Mouse (Mus musculus) cerebellum, postnatal 36 days (tissue): ENCODE measurements around the gene Alg3.

ENCODE experiments used
- DNase-seq, 2 experiments: peaks; one replicate each; pipeline ENCODE4 v3.0.0; 2021 to 2022; ENCODE audit warnings: mixed read lengths in 2 of 2

The Alg3 gene

DNA sequence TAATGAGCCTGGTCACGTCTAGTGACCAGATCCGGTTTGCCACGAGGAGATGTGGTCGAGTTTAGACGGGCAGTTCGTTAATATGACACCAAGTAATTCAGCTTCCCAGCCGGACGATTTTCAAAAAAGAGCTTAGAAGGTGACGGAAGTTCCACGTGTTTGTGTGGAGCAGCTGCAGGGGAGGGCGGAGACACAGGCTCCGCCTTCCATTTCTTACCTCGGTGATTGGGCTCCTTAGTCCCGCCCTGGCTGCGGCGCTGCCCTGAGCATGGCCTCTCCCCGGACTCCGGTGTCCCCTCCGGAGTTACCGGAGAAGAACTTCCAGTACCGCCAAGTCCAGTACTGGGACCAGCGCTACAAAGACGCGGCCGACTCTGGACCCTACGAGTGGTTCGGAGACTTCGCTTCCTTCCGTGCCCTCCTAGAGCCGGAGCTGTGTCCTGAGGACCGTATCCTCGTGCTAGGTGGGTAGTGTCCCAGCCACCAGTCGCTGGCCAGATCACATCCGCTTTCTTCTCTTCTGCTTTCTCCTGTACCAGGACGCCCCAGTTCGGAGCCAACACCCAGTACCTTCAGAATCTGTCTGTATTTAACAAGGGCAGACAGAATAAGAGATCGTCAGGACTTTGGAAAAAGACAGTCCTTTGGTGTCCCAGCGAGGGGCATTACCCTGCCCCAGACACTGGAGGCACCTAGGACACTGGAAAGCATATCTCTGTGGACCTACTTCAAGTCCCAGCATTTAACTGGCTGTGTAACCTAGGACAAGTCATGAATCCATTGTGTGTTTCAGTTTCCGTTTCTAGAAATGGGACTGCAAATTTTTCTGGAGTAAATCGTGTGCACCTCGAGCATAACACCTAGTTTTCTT is at the start of gene Alg3, which contains the start of the genes Eef1akmt4 and Gm49333:
Gene Alg3 (minus strand): TSS at position 379 of the 871 bp plus-strand sequence.
Gene Eef1akmt4 (plus strand): TSS at position 237 of the 871 bp plus-strand sequence.
Gene Gm49333 (plus strand): TSS at position 254 of the 871 bp plus-strand sequence.
- peak; percentile 72 to 78 for DNase-seq

DNA sequence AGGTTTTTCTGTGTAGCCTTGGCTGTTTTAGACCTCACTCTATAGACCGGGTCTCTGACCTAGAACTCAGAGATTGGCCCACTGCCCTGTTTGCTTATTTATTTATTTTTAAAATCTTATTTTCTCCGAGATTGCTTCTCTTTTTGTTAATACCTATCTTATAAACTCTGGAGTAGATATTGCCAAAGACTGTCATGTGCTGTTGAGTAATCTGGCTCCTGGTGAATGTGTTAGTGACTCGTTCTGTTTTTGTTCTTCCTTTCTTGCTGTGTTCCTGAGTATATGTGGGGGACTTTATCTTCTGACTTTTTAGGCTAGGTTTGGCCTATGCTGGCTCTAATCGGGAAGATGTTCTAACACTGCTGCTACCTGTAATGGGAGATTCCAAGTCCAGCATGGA is 46.1 kb upstream of the Alg3 start:
- DNase-seq = no peak

DNA sequence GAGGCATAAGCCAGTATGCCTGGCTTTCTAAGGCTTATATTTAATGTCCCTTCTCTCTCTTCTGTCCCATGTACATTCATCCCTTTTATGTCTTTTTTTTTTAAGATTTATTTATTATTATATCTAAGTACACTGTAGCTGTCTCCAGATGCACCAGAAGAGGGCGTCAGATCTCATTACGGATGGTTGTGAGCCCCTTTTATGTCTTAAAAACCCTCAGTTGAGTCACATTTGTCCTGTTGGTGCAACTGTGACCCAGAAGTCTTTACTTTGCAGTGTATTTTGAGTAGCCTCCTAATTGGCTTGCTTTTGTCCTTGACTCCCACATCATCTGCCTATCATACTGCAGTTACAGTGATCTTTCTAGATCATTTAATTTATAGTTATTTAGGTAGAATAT is 41.8 kb upstream of the Alg3 start:
- no peak for DNase-seq

DNA sequence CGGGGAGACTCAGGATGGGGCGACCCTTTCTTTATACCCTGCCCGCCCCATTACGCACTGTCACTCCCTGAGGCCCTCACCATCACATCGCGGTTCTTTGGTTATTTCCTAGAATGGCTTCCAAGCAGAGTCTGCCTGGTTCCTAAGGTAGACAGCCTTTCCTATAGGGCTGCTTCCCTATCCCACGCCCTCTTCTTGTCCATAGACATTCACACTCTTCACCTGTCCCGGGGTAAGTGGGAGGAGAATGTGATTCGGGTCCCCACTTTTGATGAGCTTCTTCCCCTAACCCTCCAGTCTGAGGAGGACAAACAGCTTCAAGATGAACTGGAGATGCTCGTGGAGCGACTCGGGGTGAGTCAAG is 40.4 kb upstream of the Alg3 start:
- DNase-seq = no peak

DNA sequence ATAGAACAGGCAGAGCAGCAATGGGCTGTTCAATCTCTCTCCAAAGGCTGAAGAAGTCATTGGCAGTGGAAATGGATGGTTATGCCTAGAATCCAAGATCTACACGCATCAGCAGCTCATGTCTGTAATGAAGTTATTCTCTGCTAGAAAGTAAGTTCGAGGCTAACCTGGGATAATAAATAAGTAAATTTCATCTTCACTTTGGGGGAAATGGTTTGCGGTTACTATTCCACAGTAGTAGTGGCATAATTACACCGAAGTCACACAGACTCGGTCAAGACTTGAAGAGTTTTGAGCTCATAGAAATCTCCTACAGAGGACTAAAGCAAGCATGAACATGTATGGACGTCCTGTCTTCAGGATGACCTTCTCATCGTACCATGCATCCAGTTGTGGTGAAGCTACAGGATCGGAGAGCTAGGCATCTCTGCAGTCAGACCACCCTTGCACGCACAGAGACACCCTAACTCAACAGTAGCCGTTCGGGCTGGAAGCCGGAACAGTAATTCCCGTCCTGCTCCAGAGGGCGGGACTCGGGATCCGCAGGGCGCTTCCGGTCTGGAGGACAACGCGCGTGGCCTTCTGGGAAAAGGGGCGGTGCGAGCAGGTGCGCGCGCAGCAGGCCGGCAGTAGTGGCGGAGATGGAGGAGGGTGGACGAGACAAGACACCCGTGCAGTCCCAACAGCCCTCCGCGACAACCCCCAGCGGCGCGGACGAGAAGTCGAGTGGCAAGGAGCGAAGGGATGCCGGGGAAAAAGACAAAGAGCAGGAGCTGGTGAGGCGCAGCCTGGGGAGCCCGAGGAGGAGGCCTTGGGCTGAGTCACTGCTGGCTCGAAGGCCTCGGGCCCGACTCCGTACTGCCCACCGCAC is 39.8 kb upstream of the Alg3 start, which contains the start of gene Psmd2:
Gene Psmd2 (plus strand): TSS at position 577 of the 871 bp plus-strand sequence.
- peak; percentile 98 for DNase-seq

DNA sequence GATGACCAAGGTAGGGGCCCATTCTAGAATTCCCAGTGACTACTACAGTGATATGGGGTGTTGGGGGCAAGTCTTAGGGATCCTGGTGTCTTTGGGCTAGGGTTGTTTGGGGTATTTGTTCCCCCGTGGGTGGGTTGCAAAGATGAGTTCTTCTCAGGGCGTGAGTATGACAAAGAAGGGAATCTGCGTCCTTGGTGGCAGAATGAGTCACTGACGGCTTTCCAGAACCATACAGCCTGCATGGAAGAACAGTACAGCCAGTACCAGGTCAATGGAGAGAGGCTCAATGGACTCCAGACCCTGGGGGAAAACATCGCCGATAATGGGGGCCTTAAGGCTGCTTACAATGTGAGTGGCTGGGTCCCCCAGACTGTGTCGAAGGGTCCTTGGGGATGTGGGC is 32.4 kb upstream of the Alg3 start:
- no peak for DNase-seq

DNA sequence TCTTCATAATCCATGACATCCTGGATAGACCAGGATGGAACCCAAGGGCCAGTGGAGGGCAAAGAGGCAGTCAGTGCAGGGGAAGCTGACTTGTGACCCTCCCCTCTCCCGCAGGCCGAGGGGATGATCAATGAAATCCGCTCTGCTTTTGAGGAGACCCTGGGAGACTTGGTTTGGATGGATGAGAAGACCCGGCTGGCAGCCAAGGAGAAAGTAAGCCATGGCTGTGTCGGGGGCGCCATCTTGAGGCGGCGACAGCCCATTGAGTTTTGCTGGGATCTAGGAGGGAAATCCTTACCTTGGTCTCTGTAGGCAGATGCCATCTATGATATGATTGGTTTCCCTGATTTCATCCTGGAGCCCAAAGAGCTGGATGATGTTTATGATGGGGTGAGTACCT is 30.6 kb upstream of the Alg3 start:
- peak; percentile 80 to 83 for DNase-seq

DNA sequence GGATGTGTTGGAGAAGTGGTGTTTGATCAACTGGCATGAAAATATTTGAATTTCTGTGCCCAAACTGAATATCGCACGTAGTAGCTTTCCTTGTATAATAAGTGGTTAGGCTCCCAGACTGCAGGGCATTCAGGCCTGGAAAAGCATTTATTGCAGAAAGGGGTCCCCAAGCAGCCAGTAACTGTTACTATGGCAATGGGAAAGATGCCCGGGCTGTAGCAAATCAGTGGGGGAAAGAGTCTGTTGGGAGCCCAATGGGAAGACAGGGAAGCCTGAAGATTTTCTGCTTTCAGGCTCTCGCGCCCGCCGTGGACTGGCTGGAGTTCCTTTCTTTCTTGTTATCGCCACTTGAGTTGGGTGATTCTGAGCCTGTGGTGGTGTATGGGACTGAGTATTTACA is 26.8 kb upstream of the Alg3 start:
- DNase-seq = no peak

DNA sequence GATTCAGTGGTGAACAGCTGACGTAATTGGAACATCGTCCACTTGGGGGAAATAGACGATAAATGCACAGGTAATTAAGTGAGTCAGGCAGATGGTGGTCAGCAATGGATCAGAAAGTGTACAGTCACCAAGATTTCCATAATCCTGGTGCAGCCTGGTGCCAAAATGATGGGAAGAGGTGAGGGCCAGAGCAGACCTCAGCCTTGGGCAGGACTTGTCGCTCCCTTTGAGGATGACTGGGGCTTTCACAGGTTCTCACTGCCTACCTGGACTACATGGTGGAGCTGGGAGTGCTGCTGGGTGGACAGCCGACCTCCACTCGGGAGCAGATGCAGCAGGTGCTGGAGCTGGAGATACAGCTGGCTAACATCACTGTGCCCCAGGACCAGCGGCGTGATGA is 25.9 kb upstream of the Alg3 start:
- no peak for DNase-seq

DNA sequence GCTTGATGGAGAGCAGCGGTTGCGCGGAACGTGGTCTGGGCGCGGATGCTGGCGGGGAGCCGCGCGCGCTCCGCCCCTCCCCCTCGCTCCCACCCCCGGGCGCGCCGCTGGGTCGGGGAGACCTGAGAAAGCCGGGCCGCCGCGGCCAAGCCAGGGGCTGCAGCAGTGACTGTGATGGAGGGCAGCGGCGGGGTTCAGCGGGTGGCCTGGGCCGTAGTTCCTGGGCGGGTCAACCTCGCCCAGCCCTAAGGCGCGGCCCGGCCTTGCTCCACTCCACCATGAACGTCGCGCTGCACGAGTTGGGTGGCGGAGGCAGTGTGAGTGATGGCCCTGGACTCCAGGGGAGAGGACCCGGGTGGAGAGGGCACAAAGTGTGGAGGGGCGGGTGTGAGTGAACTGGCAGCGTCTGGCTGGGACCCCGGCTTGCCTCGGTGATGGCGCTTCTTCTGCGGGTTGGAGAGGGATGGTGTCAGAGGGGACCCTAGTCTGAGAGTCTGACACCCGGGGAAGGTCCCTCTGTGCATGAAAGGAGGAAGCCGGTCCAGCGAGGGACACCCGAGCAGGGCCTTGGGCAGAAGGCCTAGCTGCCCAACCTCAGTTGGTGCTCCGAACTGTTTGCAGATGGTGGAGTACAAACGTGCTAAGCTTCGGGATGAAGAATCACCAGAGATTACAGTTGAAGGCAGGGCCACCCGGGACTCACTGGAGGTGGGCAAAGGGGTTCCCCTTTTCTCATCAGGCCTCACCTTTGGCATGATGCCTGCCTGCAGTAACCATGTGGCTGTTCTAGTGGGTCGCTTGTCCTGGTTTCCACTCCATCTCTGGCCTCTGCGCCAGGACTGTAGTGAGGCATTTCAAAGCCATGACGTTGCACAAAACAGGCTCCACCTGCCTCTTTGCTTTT is 18.4 kb upstream of the Alg3 start, which contains the start of gene Ece2:
Gene Ece2 (plus strand): TSS at position 98 of the 904 bp plus-strand sequence.
- DNase-seq = peak; percentile 65

DNA sequence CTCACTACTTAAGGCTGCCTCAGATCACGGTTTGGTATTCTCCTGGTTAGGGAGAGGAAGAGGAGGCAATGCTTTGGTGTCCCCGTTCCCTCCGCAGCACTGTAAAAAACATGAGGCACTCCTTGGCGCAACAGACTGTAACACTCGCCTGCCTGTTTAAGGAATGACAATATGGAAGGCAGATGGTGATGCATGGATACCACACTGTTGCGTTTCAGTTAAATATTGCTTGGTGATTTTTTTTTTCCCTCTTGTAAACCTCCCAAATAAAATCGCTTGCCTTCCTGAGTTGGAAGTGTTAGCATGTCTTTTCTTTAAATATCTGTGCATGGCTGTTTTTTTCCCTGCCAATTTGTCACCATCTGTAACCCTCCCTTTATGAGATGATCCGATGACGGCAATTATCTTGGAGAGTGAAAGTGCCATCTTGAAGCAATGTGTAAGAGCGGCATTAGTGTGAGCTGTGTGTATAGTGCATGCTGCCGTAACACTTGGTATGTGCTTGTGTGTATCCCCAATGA is 17.4 kb upstream of the Alg3 start:
- DNase-seq = no peak

DNA sequence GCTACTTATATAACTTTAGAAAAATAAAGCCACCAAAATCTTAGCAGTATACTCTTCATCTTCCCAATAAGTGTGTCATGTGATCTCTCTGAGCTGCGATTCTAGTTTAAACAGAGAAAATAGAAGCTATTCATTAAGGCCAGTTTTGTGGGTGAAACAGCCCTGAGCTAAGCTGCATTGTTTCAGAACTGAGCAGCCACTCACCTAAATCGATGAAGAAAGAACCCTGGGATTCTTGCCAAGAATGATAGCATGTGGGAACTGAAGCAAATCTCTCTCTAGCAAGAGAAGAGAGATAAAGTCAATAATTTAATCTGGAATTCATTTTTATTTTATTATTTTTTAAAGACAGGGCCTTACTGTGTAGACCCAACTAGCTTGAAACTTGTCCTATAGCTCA is 11.7 kb upstream of the Alg3 start:
- DNase-seq = no peak

DNA sequence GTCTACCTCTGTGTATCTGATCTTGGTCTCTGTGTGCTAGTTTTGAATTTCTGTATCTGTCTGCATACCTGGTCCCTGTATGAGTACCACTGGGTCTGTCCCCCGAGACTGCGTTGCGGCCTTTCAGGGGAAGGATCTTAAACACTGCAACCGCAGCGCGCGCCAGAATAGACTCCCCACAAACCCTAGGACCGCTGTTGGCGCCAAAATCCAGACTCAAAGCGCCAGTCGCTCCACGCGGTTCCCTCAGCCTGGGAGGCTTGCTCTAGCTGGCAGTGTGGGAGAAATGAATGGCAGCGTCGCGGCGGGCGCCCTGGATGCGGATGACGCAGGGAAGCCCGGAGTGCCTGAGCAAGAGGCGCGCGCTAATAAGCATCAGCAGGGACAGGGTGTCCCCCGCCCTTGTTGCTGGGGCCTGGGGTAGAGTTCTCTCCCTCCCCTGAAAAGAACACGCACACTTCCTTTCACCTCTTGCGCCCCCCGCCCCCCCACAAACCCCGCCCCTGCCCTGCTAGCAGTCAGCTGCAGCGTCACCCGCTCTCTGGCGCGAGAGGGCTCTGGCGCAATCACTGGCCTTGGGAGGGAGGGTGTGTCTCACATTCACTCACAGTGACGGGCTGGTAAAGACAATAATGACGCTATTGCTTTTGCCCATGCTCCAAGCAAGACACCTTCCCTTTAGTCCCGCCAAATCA is 10.6 kb upstream of the Alg3 start:
- DNase-seq = peak; percentile 66 to 74

DNA sequence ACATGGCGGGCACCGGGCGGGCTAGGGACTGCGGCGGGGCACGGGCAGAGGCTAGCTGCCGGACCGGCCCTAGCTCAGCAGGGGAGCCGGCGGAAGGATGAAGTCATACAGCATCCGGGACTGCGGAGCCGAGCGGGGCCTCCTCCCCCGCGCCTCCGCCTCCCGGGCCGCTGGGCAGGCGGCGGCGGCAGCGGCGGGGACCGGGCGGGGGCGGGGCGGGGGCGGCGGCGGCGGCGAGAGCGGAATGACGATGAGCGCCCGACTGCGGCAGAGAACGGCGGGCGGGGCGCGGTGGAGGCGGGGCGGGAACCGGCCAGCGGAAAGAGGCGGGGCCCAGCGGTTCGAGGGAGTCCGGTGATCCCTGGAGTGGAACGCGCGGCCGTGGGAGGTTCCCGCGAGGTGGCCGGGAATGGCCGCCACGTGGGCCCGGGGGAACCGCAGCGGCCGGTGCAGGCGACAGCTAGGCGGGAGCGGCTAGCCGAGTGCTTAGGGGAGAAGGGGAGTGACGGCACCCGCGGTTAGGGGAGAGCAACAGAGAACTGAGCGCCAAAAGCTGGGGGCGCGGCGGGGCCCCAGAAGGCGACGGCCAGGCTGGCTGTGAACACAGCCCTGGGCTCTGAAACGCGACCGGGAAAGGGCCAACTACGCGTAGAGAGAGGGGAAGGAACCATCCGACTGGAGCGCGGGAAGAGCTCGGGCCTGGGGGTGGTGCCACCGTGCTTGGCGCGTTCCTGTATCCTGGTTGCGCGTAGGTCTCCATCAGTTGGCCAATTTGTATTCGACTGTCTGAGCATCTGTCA is 9.9 kb upstream of the Alg3 start, which contains the start of gene Camk2n2:
Gene Camk2n2 (minus strand): TSS at position 97 of the 800 bp plus-strand sequence.
- DNase-seq = peak; percentile 80 to 84

DNA sequence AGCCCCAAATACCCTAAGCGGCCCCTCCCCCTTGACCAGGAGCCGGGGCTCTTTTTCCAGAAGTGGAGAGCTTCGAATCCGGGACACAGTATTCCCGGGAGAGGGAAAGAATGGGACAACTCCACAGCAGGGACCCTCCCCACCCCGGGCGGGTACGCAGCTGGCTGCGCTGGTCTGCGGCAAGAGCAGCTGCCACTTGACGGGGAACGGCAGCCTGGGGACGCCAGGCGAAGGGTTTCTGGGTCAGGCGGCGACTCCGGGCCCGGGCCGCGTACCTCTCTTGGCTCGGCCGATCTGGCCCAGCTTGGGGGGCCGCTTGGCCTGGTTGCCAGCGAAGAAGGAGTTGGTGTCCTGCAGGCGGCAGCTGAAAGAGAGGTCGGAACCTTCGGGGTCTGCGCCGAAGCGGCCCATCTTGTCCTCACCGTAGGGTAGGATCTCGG is 9.2 kb upstream of the Alg3 start:
- DNase-seq = no peak

DNA sequence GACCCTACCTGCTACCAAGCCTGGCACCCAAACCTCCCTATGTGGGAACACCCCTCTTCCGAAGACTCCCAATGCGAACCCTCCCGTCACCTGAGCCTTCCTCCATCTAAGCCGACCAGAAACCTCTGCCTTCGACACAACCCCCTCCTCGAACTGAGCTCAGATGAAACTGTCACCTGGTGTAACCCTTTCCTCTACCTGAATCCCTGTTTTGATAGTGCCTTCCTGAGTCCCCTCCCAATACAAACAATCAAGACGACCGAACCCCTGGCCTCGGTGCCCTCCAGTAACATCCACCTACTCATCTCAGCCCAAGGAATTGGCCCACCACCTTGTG is 8.8 kb upstream of the Alg3 start:
- peak in 1 of 2 experiments; percentile 16 for DNase-seq

DNA sequence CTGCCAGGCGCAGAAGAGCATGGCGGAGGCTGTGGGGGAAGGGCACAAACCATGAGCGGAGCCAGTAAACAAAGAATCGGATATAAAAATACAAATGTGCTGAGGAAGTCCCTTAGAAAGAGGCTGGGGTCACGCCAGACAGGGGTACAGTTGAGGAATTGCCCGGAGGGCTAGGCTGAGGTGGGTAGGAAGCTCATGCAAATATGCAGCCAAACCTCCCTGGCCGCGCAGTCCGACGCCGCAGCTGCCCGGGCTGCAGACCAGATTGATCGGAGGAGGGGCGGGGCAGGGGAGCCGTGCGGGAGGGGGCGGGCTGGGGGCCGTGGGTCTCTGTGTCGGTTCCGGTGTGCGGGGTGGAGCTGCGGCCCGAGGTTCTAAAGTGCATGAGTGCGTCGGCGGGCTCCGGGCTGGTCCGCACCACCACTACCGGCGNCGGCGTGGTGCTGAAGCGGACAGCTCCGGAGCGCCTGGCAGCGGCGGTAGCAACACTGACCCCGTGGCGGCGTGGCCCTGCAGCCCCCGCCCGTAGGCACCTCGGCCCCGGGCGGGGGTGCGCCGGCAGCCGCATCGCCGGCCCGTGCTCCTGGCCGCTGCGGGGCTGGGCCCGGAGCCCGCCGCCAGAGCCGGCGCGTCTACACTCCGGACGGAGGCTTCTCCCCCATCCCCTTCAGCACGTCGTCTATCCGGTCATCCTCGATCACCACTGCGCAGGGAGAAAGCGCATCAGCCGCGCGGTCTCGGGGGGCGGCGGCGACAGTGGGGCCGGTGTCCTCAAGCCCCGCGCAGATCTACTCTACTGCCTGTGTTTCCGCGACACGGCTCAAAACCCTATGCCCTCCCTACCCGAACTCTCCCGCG is 8.2 kb upstream of the Alg3 start:
- peak; percentile 17 to 20 for DNase-seq

DNA sequence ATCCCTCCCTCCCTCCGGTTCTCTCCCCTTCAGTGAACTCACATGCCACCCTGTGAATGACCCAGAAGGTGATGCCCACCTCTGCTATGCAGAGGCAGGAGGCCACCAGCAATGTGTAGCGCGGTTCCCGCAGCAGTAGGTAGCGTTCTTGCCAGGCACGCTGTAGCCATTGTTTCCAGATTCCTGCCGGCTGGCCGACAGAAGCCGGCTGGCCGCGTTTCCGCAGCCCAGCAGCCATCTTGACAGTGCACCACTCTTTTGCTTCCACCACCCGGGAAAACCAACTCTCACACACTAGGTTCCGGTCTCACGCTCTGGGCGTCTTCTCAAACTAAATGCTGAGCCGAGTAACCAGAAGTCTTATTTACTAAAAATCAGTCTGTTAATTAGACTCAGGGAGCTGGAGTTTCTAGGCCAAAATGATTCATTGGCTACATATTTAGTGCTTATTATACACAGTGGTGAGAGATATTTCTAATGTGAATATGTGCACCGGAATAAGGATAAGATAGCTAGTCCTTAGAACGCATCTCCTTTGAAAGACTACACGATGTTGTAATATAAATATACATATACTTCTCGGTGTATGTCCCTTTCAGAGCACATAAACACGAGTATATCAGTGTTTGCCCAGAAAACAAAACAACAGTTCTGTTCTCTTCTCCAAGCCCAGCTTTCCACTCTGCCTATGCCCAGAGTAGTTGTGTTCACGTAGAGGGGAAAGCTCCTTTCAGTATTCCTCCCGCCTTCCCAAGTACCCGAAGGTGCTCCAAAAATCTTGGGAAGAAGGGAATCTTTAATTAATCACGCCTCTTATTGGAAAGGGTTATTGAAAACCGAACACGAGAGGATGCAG is 806 bp downstream of the Alg3 start:
- DNase-seq = peak; percentile 72 to 83

DNA sequence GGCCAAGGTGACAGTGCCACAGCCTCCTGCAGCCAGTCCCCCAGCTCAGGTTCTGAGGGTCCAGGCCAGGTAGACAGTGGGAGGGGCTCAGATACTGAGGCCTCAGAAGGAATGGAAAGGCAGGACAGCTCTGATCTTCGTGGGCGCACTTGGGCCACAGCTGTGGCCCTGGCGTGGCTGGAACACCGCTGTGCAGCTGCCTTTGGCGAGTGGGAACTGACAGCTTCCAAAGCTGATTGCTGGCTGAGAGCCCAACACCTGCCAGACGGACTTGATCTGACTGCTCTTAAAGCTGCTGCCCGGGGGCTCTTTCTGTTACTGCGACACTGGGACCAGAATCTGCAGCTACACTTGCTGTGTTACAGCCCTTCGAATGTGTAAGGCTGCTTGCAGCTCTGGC is 6.8 kb downstream of the Alg3 start:
- DNase-seq = no peak
